Mouse (Mus musculus): ENCODE results near the gene Tsc22d4. TPM values are rescaled to one million over a fixed set of nuclear protein-coding genes. Genes with fewer than 3 reads are reported as not detected.
A peak's percentile ranks its signal among the peaks of the same experiment; 100 is the strongest.

Tsc22d4 gene
- total and polyA plus RNA-seq, 3 experiments = 82.9 to 136 (median 89.9) TPM

DNA sequence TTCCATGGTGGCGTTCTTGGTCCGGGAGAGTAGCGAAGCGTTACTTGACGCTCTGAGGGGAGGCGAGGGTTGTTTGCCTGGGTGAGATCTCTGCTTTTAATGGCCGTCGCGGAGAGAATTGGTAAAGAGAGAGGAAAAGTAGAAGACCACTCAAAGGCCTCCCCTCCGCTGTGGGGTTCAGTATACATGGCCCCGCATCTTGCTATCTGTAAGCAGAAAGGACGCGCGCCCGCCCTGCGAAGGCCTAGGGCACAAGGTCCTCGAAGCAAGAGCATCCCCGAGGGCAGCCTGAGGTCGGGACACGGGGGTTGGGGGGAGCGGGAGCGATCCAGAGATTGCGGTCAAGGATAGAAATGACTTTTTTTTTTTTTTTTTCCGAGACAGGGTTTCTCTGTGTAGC, 42.6 kb downstream of the Tsc22d4 start:
- DNase-seq = peak; percentile 40

DNA sequence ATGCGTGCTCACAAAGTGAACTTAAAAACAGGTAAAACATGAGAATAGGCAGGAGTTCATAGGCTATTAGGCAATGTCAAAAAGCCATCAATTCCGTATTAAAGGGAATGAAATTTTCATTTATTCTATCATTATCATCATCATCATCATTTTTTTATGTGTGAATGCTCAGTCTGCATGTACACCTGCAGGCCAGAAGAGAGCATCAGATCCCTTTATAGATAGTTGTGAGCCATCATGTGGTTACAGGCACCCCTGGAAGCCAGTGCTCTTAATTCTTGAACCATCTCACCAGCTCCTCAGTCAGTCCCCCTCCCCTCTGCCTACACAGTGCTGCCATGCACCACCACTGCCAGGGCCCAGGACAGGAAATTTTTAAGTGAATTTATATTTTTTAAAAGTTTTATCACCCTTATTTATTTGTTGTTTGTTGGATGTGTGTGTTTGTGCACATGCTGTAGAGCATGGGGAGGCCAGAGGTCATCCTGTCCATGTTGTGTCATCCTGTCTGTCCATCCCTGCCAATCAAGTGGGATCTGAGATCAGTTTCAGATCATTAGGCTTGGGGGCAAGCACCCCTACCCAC, 43.5 kb downstream of the Tsc22d4 start:
- DNase-seq = no peak

DNA sequence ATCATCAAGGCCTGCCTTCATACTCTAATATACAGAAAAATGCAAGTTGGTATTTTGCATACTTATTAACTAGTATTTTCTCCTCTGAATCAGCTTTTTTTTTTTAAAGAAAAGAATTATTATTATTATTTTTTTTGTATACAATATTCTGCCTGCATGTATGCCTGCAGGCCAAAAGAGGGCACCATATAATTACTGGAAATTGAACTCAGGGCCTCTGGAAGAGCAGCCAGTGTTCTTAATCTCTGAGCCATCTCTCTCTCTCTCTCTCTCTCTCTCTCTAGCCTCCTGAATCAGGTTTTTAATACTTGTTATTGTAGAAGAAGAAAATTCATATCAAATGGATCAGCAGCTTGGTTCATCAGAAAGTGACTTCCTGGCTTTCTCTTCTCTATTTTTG, 46.0 kb downstream of the Tsc22d4 start:
- no peak for DNase-seq

DNA sequence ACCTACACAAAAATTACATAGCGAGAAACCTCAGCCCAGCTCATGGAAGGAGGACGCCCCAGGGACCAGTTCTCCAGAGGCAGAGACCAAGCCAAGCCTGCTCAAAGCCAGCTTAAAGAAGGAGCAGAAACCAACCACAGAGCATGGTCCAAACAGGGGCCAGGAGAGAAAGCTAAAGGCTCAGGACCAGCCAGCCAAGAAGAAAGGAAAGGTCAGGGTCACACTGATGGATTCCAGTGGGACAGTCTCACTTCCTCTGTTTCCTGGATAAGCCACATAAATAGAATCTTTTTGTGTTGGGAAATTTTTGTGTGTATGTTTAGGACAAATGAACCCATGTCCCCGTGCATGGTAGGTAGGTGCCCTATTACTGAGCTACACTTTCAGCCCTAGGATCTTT, 51.1 kb downstream of the Tsc22d4 start:
- DNase-seq = peak; percentile 58

DNA sequence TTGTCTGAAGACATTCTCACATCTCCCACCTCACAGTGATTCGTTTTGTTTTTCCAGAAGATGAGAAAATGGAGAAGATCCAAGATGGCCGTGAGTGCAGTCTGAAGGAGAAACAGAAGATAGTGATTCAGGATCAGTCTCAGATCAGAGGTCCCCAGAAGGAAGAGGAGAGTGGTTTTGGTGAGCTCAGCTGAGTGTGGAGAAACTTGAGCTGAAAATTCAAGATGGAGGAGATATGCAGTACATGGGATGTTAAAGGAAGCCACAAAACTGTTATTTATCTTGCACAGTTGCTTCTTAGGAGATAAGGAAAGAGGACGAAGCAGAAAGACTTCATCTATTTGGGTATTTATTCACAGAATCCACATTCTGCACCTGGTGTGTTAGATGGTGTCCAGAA, 55.4 kb downstream of the Tsc22d4 start:
- DNase-seq = no peak

DNA sequence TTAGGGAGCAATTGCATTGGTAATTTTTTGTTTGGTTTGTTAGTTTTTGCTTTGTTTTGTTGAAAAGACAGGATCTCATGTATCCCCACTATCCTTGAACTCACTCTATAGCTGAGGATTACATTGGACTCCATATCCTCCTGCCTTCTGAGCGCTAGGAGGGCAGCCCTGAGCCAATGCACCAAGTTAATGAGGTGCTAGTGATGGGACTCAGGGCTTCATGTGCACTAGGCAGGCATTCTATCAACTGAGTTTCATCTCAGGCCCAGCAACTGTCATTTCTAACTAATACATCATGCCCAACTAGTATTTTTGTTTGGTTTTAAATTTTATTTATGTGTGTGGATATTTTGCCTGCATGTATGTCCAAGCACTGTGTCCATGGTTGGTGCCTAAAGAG, 60.6 kb downstream of the Tsc22d4 start:
- no peak for DNase-seq

DNA sequence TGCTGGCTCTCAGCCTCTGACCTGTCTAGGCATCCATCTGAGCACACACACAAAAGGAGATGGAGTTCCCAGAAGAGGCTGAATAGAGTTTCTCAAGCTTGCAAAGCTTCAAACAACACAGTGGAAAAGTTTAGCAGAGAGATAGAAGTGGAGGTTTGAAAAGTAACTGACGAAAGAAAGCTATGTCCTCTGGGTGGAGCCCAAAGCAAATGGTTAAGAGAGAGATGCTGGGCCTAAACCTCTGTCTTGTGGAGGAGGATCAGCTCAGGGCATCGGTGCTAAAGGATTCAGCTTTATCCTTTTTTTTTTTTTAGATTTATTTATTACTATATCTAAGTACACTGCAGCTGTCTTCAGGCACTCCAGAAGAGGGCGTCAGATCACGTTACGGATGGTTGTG, 62.8 kb downstream of the Tsc22d4 start:
- DNase-seq = no peak

DNA sequence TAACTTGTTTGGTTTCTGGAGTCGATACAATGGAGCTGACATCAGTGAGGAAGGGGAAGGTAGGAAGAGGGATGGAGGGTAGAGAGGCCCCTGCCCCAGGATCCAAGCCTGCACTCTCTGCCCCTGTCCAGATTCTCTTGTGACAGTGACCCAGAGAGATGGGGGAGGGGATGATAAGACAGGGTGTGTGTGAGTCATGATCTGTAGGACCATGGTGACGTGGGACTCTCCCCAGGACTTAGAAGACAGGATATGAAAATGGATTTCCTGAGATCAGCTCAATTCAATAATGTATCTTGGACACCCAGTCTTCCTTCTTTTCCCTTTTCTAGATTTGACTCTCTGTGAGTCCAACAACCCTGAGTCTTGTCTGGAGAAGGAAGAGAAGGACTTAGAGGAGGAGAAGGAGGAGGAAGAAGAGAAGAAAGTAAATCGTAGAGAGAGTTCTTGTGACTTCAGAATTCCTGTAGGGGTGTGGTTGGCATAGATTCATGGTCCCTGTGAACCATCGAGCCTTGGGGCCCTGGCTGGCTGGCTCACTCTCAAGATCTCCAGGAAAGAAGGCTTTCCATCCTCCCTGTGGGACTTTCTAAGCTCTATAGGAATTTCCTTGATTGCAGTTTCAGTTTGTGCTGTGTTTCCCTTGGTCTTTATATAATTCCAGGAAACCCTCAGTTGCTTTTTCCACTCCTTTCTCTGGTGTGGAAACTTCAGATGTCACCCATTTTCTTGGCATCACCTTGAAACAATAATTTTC, 72.1 kb downstream of the Tsc22d4 start:
- DNase-seq = no peak

Other genes with a start within 250 kb of the Tsc22d4 start
- 10 to 100 TPM; 23.0 to 31.7 TPM for gene Pop7, start 243.2 kb upstream of the Tsc22d4 start, total RNA-seq (2021)
- 46.9 and 48.7 TPM in 2 replicates for gene Pop7, start 243.2 kb upstream of the Tsc22d4 start, polyA plus RNA-seq (2012; rRNA removed)
- gene Gigyf1, start 227.2 kb upstream of the Tsc22d4 start, total RNA-seq (2021) = 10 to 100 TPM; 25.4 to 31.0 TPM
- 37.1 and 38.0 TPM in 2 replicates for gene Gigyf1, start 227.2 kb upstream of the Tsc22d4 start, polyA plus RNA-seq (2012; rRNA removed)
- not detected for gene Epo, start 212.5 kb upstream of the Tsc22d4 start, total RNA-seq (2021)
- not detected in 2 replicates for gene Epo, start 212.5 kb upstream of the Tsc22d4 start, polyA plus RNA-seq (2012; rRNA removed)
- 100 to 1,000 TPM; 553 to 611 TPM for gene Gnb2, start 212.2 kb upstream of the Tsc22d4 start, total RNA-seq (2021)
- 1,578 and 1,712 TPM in 2 replicates for gene Gnb2, start 212.2 kb upstream of the Tsc22d4 start, polyA plus RNA-seq (2012; rRNA removed)
- gene Actl6b, start 192.2 kb upstream of the Tsc22d4 start, total RNA-seq (2021) = 1 to 10 TPM; 2.8 to 5.2 TPM
- gene Actl6b, start 192.2 kb upstream of the Tsc22d4 start, polyA plus RNA-seq (2012; rRNA removed) = 6.0 and 10.0 TPM in 2 replicates
- 1 to 10 TPM; 1.1 to 1.9 TPM for gene Tfr2, start 175.9 kb upstream of the Tsc22d4 start, total RNA-seq (2021)
- gene Tfr2, start 175.9 kb upstream of the Tsc22d4 start, polyA plus RNA-seq (2012; rRNA removed) = 1.9 and 2.4 TPM in 2 replicates
- 10 to 100 TPM; 45.4 to 54.1 TPM for gene Mospd3, start 144.7 kb upstream of the Tsc22d4 start, total RNA-seq (2021)
- gene Mospd3, start 144.7 kb upstream of the Tsc22d4 start, polyA plus RNA-seq (2012; rRNA removed) = 211 TPM in 2 replicates
- gene Pcolce, start 131.9 kb upstream of the Tsc22d4 start, total RNA-seq (2021) = 1,000 to 10,000 TPM; 1,014 to 1,197 TPM
- 1,453 and 1,846 TPM in 2 replicates for gene Pcolce, start 131.9 kb upstream of the Tsc22d4 start, polyA plus RNA-seq (2012; rRNA removed)
- gene Fbxo24, start 116.7 kb upstream of the Tsc22d4 start, total RNA-seq (2021) = 1 to 10 TPM in 1 of 2 experiments, under 1 TPM in 1; 0.89 to 2.6 TPM
- 2.5 and 3.3 TPM in 2 replicates for gene Fbxo24, start 116.7 kb upstream of the Tsc22d4 start, polyA plus RNA-seq (2012; rRNA removed)
- 10 to 100 TPM; 27.9 to 31.7 TPM for gene Lrch4, start 116.6 kb upstream of the Tsc22d4 start, total RNA-seq (2021)
- 36.7 and 52.7 TPM in 2 replicates for gene Lrch4, start 116.6 kb upstream of the Tsc22d4 start, polyA plus RNA-seq (2012; rRNA removed)
- gene Gm20605, start 116.6 kb upstream of the Tsc22d4 start, total RNA-seq (2021) = 1 to 10 TPM; 6.4 to 7.4 TPM
- gene Gm20605, start 116.6 kb upstream of the Tsc22d4 start, polyA plus RNA-seq (2012; rRNA removed) = 30.4 and 31.4 TPM in 2 replicates
- 10 to 100 TPM in 1 of 2 experiments, 1 to 10 TPM in 1; 3.0 to 14.8 TPM for gene Sap25, start 104.4 kb upstream of the Tsc22d4 start, total RNA-seq (2021)
- gene Sap25, start 104.4 kb upstream of the Tsc22d4 start, polyA plus RNA-seq (2012; rRNA removed) = 81.3 and 84.6 TPM in 2 replicates
- gene Irs3, start 100.0 kb upstream of the Tsc22d4 start, total RNA-seq (2021) = 10 to 100 TPM in 1 of 2 experiments, 1 to 10 TPM in 1; 9.6 to 14.2 TPM
- 18.9 and 32.8 TPM in 2 replicates for gene Irs3, start 100.0 kb upstream of the Tsc22d4 start, polyA plus RNA-seq (2012; rRNA removed)
- 10 to 100 TPM; 29.2 to 37.6 TPM for gene Agfg2, start 61.0 kb upstream of the Tsc22d4 start, total RNA-seq (2021)
- gene Agfg2, start 61.0 kb upstream of the Tsc22d4 start, polyA plus RNA-seq (2012; rRNA removed) = 73.7 and 85.2 TPM in 2 replicates
- 1 to 10 TPM; 2.2 to 6.0 TPM for gene Nyap1, start 4.1 kb upstream of the Tsc22d4 start, total RNA-seq (2021)
- 7.3 and 8.9 TPM in 2 replicates for gene Nyap1, start 4.1 kb upstream of the Tsc22d4 start, polyA plus RNA-seq (2012; rRNA removed)
- gene Ppp1r35, start 33.1 kb downstream of the Tsc22d4 start, total RNA-seq (2021) = 10 to 100 TPM; 16.1 to 40.1 TPM
- gene Ppp1r35, start 33.1 kb downstream of the Tsc22d4 start, polyA plus RNA-seq (2012; rRNA removed) = 61.5 and 83.6 TPM in 2 replicates
- 10 to 100 TPM; 43.9 to 46.4 TPM for gene Mepce, start 41.9 kb downstream of the Tsc22d4 start, total RNA-seq (2021)
- 29.9 and 35.4 TPM in 2 replicates for gene Mepce, start 41.9 kb downstream of the Tsc22d4 start, polyA plus RNA-seq (2012; rRNA removed)
- gene Zcwpw1, start 42.1 kb downstream of the Tsc22d4 start, total RNA-seq (2021) = 1 to 10 TPM; 2.0 to 2.2 TPM
- 0.38 and 0.56 TPM in 2 replicates for gene Zcwpw1, start 42.1 kb downstream of the Tsc22d4 start, polyA plus RNA-seq (2012; rRNA removed)
- gene Pilra, start 90.6 kb downstream of the Tsc22d4 start, total RNA-seq (2021) = 1 to 10 TPM; 1.8 to 4.7 TPM
- gene Pilra, start 90.6 kb downstream of the Tsc22d4 start, polyA plus RNA-seq (2012; rRNA removed) = 2.0 and 2.5 TPM in 2 replicates
- gene Pilrb1, start 112.4 kb downstream of the Tsc22d4 start, total RNA-seq (2021) = 1 to 10 TPM; 1.5 TPM
- 0.69 and 1.3 TPM in 2 replicates for gene Pilrb1, start 112.4 kb downstream of the Tsc22d4 start, polyA plus RNA-seq (2012; rRNA removed)
- 1 to 10 TPM in 1 of 2 experiments, under 1 TPM in 1; 0.81 to 1.8 TPM for gene Pilrb2, start 126.1 kb downstream of the Tsc22d4 start, total RNA-seq (2021)
- gene Pilrb2, start 126.1 kb downstream of the Tsc22d4 start, polyA plus RNA-seq (2012; rRNA removed) = 1.1 and 3.8 TPM in 2 replicates
- under 1 TPM in 1 of 2 experiments, not detected in 1; 0.58 TPM for gene Cyp3a13, start 175.9 kb downstream of the Tsc22d4 start, total RNA-seq (2021)
- gene Cyp3a13, start 175.9 kb downstream of the Tsc22d4 start, polyA plus RNA-seq (2012; rRNA removed) = not detected in 2 replicates
- gene Gjc3, start 217.4 kb downstream of the Tsc22d4 start, total RNA-seq (2021) = under 1 TPM; 0.06 to 0.38 TPM
- 0.03 and 0.19 TPM in 2 replicates for gene Gjc3, start 217.4 kb downstream of the Tsc22d4 start, polyA plus RNA-seq (2012; rRNA removed)
- 1 to 10 TPM in 1 of 2 experiments, under 1 TPM in 1; 0.83 to 4.2 TPM for gene Azgp1, start 235.8 kb downstream of the Tsc22d4 start, total RNA-seq (2021)
- 0.18 and 0.72 TPM in 2 replicates for gene Azgp1, start 235.8 kb downstream of the Tsc22d4 start, polyA plus RNA-seq (2012; rRNA removed)

All from adrenal gland, adult 2 months (tissue).